Mouse (Mus musculus) layer of hippocampus, postnatal 14 days (tissue): ENCODE data around the gene Erv3. TPM values are rescaled to one million over a fixed set of nuclear protein-coding genes. Genes with fewer than 3 reads are reported as not detected.
"Not testable (repeated sequence)": the region's sequence is repeated elsewhere in the genome, so short reads cannot be mapped to it uniquely, and the experiment has no call there.

Source experiments
- DNase-seq, 2 experiments: peaks; one replicate each; pipeline ENCODE4 v3.0.0; 2021 to 2022; ENCODE audit warnings: low spot score in 2 of 2, mixed read lengths in 1 of 2
- total RNA-seq, 2 experiments: library from RNA; stranded (reverse); gene quantifications; 2 replicates each; pipeline ENCODE4 v1.2.3; 2021

The Erv3 gene
- total RNA-seq, 2 experiments from 2014 or later, result 0.14 TPM; not detected in 1

GRCm38 (mm10) chr2:131864262-131864796 is 4.8 kb upstream of the Erv3 start:
- DNase-seq, result no peak

GRCm38 (mm10) chr2:131863472-131863871 is 3.9 kb upstream of the Erv3 start:
- peak in 1 of 2 experiments; percentile 64 for DNase-seq

DNA sequence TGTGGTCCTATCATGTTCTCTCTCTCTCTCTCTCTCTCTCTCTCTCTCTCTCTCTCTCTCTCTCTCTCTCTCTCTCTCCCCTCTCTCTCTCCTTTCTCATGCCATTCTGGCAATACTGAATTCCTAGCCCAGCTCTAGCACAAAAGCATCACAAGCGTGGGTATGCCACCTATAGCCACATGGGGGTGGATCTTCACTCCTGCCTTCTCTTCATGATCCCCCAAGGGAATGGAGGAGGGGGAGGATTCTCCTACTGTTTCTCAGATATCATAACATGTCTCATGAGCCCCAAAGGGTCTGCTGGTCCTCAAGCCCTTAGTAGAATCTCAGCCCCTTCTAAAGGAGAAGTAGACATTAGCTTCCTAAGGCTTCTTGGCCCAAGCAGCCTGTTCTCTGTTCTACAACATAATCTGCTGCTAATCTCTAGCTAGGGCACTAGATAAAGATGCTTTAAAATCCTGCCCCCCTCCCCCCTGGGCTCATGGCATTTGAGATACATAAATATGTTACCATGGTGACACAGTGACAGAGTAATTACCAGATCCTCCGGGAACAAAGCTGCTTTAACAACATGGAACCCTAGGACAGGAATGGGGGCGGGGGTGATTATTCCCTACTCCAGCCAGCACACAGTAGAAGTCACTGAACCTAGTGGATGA is 3.2 kb upstream of the Erv3 start:
- peak in 1 of 2 experiments; percentile 52 for DNase-seq

GRCm38 (mm10) chr2:131857838-131858237 is 1.7 kb downstream of the Erv3 start:
- DNase-seq, result no peak

DNA sequence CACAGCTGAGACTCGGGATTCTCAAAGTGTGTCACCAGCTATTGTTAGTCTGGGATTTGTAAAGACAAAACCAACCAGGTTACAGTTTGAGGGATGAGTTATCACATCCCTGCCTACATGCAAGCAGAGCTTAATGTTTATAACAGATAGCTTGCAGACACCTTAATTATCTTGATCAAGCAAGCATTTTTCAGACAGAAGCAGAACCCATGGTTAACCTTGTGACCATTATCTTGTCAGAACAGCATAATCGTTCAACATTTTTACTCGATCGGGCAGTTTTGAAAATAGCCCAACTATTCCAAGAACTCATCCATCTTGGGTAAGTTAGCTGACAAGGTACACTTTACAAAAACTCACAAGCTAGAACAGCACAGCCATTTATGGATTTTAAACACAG is 5.8 kb downstream of the Erv3 start:
- DNase-seq, result no peak

- DNase-seq, result no peak
Observed at GRCm38 (mm10) chr2:131851333-131852092, 8.0 kb downstream of the Erv3 start.

GRCm38 (mm10) chr2:131850047-131850446 is 9.5 kb downstream of the Erv3 start:
- DNase-seq, result no peak

DNA sequence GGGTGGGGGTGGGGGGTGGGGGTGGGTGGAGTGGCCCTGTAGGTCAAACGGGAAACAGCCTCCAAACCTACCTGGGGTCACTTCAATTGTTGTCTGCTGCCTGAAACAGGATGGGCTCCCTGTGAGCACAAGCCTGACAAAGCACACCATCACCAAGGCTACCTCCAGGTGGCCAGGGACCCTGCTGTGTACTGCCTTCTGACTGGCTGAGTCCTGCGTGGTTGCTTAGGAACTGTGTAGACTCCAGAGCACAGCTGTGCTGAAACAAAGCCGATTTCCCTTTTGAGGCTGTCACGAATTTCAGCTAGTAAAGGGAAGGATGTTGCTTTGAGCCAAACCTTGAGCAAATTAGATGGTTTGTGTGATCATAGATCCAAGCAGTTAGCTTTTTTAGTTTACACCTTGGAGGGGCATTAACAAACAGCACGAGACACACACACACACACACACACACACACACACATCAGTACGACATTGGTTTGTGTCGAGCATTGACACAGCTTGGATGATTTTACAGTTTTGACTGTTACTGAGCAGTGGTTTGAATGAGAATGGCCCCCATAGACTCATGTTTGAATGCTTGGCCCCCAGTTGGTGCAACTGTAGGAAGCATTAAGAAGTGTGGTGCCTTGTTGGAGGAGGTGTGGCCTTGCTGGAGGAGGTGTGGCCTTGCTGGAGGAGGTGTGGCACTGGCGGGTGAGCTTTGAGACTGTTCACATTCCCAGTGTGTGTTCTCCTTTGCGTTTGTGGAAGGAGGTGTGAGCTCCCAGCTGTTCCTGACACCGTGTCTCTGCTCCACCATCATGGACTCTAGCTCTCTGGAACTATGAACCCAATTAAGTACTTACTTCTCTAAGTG is 11.8 kb downstream of the Erv3 start:
- DNase-seq, result peak; percentile 69 to 76

GRCm38 (mm10) chr2:131846811-131847210 is 12.7 kb downstream of the Erv3 start:
- DNase-seq, result no peak

GRCm38 (mm10) chr2:131846132-131846710 is 13.3 kb downstream of the Erv3 start:
- no peak for DNase-seq

GRCm38 (mm10) chr2:131845671-131846070 is 13.9 kb downstream of the Erv3 start:
- no peak for DNase-seq

DNA sequence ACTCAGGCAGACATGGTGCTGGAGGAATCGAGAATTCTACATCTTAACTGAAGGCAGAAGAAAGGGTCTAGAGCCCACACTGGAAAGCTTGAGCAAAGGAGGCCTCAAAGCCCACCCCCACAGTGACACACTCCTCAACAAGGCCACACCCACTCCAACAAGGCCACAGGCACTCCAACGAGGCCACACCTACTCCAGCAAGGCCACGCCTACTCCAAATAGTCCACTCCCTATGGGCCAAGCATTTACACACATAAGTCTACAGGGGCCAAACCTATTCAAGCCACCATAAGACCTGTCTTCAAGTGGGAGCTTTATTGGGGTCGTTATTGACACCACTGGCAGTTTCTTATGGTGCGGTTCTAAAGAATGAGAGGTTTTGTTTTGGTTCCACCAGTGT is 17.0 kb downstream of the Erv3 start:
- DNase-seq, result no peak

GRCm38 (mm10) chr2:131841321-131841693 is 18.2 kb downstream of the Erv3 start:
- no peak for DNase-seq

DNA sequence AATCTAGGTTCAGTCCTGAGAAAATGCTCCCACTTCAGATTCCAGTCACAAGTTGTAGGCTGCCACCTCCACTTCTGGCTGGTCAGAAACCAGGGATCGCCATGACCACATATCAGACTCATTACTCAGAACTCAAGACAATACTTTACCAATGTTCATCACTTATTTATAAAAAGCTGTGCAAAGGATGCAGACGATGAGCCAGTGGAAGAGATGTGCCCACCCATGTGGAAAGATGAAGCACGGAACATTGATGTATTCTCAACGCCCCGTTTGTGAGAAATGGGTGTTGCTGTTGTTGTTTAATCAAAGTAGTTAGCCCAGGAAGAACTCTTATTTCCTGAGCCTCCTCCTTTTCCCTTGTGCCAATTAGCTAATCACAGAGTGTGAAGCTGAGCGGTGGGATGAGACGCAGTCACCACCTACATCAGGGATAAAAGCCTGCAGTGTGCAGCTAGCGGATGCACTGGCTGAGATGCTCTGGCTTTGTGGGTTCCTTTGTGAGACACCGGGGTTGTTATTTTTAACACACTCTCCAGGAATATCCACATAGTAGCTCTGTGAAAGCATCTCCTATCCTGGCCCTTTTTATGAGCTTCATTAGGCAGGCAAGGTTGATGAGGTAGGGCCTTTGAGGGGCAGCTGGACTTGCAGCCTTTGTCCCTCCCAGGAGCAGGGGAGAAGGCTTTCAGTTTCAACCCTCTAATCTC is 18.8 kb downstream of the Erv3 start:
- no peak for DNase-seq

- DNase-seq, result no peak
Observed at GRCm38 (mm10) chr2:131834296-131834695, 25.3 kb downstream of the Erv3 start.

- DNase-seq, result no peak
Observed at GRCm38 (mm10) chr2:131831861-131832260, 27.7 kb downstream of the Erv3 start.

- DNase-seq, result not testable (repeated sequence)
Observed at GRCm38 (mm10) chr2:131830945-131831344, 28.6 kb downstream of the Erv3 start.

- peak; percentile 53 to 90 for DNase-seq
Observed at GRCm38 (mm10) chr2:131827999-131828975, 31.3 kb downstream of the Erv3 start.

- no peak for DNase-seq
Observed at GRCm38 (mm10) chr2:131827026-131827687, 32.4 kb downstream of the Erv3 start.
